In the genomic region with DNA sequence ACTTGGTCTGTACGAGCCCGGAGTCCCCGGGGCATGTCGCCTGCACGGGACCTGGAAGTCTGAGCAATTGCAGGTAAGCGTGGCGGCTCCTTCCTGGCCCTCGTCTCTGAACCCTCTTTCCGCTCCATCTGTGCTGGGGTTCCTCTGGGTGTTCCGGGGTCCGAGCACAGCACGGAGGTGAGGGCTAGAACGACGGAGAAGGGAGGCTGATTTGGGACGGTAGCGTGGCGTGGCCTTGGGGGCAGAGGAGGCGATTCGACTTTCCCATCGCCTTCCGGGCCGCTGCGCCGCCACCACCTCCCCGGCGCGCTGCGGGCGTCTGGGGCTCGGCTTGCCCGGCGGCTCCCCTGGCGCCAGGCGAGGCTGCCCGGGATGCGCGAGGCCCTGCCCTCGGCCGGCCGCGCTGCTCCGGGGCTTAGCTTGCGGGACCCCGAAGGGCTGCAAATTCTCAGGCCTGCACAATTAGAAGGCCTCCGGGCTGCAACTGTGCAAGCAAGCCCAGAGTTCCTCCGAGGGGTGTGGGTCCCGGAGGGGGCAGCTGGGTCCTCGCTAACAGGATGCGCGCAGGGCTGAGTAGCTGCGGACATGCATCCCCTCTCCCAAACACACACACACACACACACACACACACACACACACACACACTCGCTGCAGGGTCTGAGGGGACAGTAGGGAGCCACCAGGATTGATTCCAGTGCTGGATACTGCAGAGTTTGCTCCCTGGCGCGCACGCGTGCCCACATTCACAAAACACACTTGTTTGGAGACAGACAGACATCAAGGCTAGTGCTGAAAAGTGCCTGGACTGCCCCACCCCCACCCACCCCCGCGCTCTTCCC, we compare ENCODE assay signal across 7 mouse cellular contexts. TPM values are rescaled to one million over a fixed set of nuclear protein-coding genes. Genes with fewer than 3 reads are reported as not detected.
DNase-seq lines count a peak whose midpoint lies in the region; ATAC-seq and TF ChIP-seq lines count a peak whose summit lies in the region.

No protein-coding gene starts in this region.

- peak; percentile 49 for ATAC-seq in heart, embryonic 16.5 days (replicated peaks; ENCODE audit: extremely low read depth, insufficient read depth, low FRiP score)
- peak; percentile 62 for ATAC-seq in midbrain, embryonic 13.5 days
- ATAC-seq in stomach, embryonic 16.5 days (ENCODE audit: insufficient read depth, low FRiP score) = peak; percentile 51

- peaks cover 22 to 61% of the 10 kb centered on the region in 2 experiments for H3K4me1 ChIP-seq in CH12.LX (ENCODE audit: control insufficient read depth in 1 of 2, insufficient read depth in 2 of 2)
- peaks cover 45% of the 10 kb centered on the region for H3K4me1 ChIP-seq in heart, embryonic 16.5 days (ENCODE audit: control insufficient read depth, insufficient read depth, low read length)
- H3K4me1 ChIP-seq in midbrain, embryonic 13.5 days (replicated peaks) = peaks cover 41% of the 10 kb centered on the region
- peaks cover 49% of the 10 kb centered on the region for H3K4me1 ChIP-seq in stomach, embryonic 16.5 days (ENCODE audit: control insufficient read depth, insufficient read depth, low read length)

- peaks cover 20 to 40% of the 10 kb centered on the region in 2 experiments for H3K36me3 ChIP-seq in CH12.LX (replicated peaks in 1 of 2; ENCODE audit: control insufficient read depth in 1 of 2, insufficient read depth in 1 of 2, low read length in 1 of 2)
- no peaks in the 10 kb centered on the region for H3K36me3 ChIP-seq in heart, embryonic 16.5 days (ENCODE audit: control insufficient read depth, insufficient read depth)
- no peaks in the 10 kb centered on the region for H3K36me3 ChIP-seq in midbrain, embryonic 13.5 days
- no peaks in the 10 kb centered on the region for H3K36me3 ChIP-seq in stomach, embryonic 16.5 days (ENCODE audit: control insufficient read depth, insufficient read depth, low read length)

- in situ Hi-C loops in CH12.LX (cut with MboI; ENCODE audit: low pct_ligation_motif_present, low pct_unique_long_range_greater_than_20kb, low sequenced_read_pairs) = loop anchor here (10.0 kb wide), 1 partner anchor 74 kb away; no protein-coding TSS in a partner anchor

- H3K4me2 ChIP-seq in CH12.LX (ENCODE audit: insufficient read depth, low read depth, poor library complexity, severe bottlenecking) = peak overlapping the region; percentile 56
- H3K4me2 ChIP-seq in heart, embryonic 16.5 days (ENCODE audit: low read depth, low read length) = peak overlapping the region; percentile 76
- H3K4me2 ChIP-seq in midbrain, embryonic 13.5 days (replicated peaks) = peak overlapping the region; percentile 99
- H3K4me2 ChIP-seq in stomach, embryonic 16.5 days (ENCODE audit: low read depth, low read length) = peak overlapping the region; percentile 98

- TF ChIP-seq RAD21 in CH12.LX (IDR thresholded peaks at IDR 0.05; ENCODE audit: low read depth, low read length) = no peak

- H3K4me3 ChIP-seq in CH12.LX (replicated peaks in 1 of 3; ENCODE audit: low read depth in 2 of 3, low read length in 2 of 3, poor library complexity in 1 of 3) = peak overlapping the region; percentile 84 to 99 (median 93)
- peak overlapping the region; percentile 68 for H3K4me3 ChIP-seq in heart, embryonic 16.5 days (ENCODE audit: low read length)
- H3K4me3 ChIP-seq in midbrain, embryonic 13.5 days (replicated peaks) = peak overlapping the region; percentile 64
- H3K4me3 ChIP-seq in stomach, embryonic 16.5 days (replicated peaks; ENCODE audit: low read length) = peak overlapping the region; percentile 83

- DNase-seq in CH12.LX (ENCODE audit: extremely low read depth) = peak; percentile 22
- peak; percentile 67 for DNase-seq in NIH3T3 (ENCODE audit: low read depth)
- DNase-seq in embryo, embryonic 10.5 days (ENCODE audit: low spot score) = peak; percentile 69
- DNase-seq in layer of hippocampus, postnatal 25 days (ENCODE audit: extremely low spot score in 1 of 2, low spot score in 1 of 2) = peak; percentile 29 to 37

- H3K27ac ChIP-seq in CH12.LX (ENCODE audit: insufficient read depth, low read depth) = peak overlapping the region; percentile 71
- H3K27ac ChIP-seq in heart, embryonic 16.5 days (ENCODE audit: low read length) = peak overlapping the region; percentile 91
- peak overlapping the region; percentile 41 for H3K27ac ChIP-seq in midbrain, embryonic 13.5 days
- H3K27ac ChIP-seq in stomach, embryonic 16.5 days (ENCODE audit: low read length) = peak overlapping the region; percentile 95

- H3K27me3 ChIP-seq in CH12.LX (replicated peaks) = no peaks in the 10 kb centered on the region
- H3K27me3 ChIP-seq in heart, embryonic 16.5 days (ENCODE audit: control insufficient read depth, insufficient read depth, low read length) = peaks cover 3% of the 10 kb centered on the region; the same call in 1 of the 2 replicates
- H3K27me3 ChIP-seq in midbrain, embryonic 13.5 days = peaks cover 38% of the 10 kb centered on the region
- H3K27me3 ChIP-seq in stomach, embryonic 16.5 days (ENCODE audit: control insufficient read depth, insufficient read depth, low read length) = no peaks in the 10 kb centered on the region

- peaks cover 13% of the 10 kb centered on the region for H3K79me2 ChIP-seq in CH12.LX (replicated peaks; ENCODE audit: control insufficient read depth, extremely low read depth, insufficient read depth, poor library complexity, severe bottlenecking)

- H3K9ac ChIP-seq in CH12.LX (ENCODE audit: insufficient read depth, low read depth) = peak overlapping the region; percentile 96
- H3K9ac ChIP-seq in heart, embryonic 16.5 days (ENCODE audit: low read length) = peak overlapping the region; percentile 79
- peak overlapping the region; percentile 78 for H3K9ac ChIP-seq in midbrain, embryonic 13.5 days (replicated peaks)
- peak overlapping the region; percentile 92 for H3K9ac ChIP-seq in stomach, embryonic 16.5 days (ENCODE audit: low read length)

- peaks cover 4% of the 10 kb centered on the region for H3K9me3 ChIP-seq in CH12.LX (replicated peaks; ENCODE audit: low read length)
- no peaks in the 10 kb centered on the region for H3K9me3 ChIP-seq in heart, embryonic 16.5 days (replicated peaks; ENCODE audit: control insufficient read depth, low read length)
- H3K9me3 ChIP-seq in midbrain, embryonic 13.5 days = no peaks in the 10 kb centered on the region
- H3K9me3 ChIP-seq in stomach, embryonic 16.5 days (replicated peaks; ENCODE audit: control insufficient read depth, low read length) = no peaks in the 10 kb centered on the region

- dilution Hi-C loops in CH12.LX (cut with MboI; ENCODE audit: extremely low pct_ligation_motif_present, extremely low pct_unique_long_range_greater_than_20kb, low sequenced_read_pairs) = no loop called here

- TF ChIP-seq POLR2A in CH12.LX (IDR thresholded peaks at IDR 0.05; ENCODE audit: low read depth, low read length) = no peak

- no peak for TF ChIP-seq CTCF in CH12.LX (conservative IDR thresholded peaks at IDR 0.05 in 1 of 2, IDR thresholded peaks at IDR 0.05 in 1 of 2; ENCODE audit: low read depth in 2 of 2, low read length in 2 of 2)

- WGBS in heart, embryonic 16.5 days = under 1% methylated on average over 56 of the region's 58 CpGs
- under 1% methylated on average over 56 of the region's 58 CpGs for WGBS in midbrain, embryonic 13.5 days
- WGBS in stomach, embryonic 16.5 days = under 1% methylated on average over 58 of the region's 58 CpGs

- TF ChIP-seq EP300 in CH12.LX (IDR thresholded peaks at IDR 0.05; ENCODE audit: low read length) = no peak

TF ChIP-seq in CH12.LX, 34 proteins besides CTCF, POLR2A, EP300 and RAD21:
- TF ChIP-seq NRF1 (IDR thresholded peaks at IDR 0.05; ENCODE audit: low read depth, low read length) (peak; percentile 39; the same call in 1 of the 2 replicates), ZMIZ1 (IDR thresholded peaks at IDR 0.05; ENCODE audit: low read depth, low read length) (peak; percentile 11; the same call in 1 of the 2 replicates), USF2 (conservative IDR thresholded peaks at IDR 0.05; ENCODE audit: low read depth, low read length) (no peak), UBTF (IDR thresholded peaks at IDR 0.05; ENCODE audit: low read depth, low read length) (peak; percentile 93), HCFC1 (IDR thresholded peaks at IDR 0.05; ENCODE audit: low read depth, low read length) (no peak), SIN3A (IDR thresholded peaks at IDR 0.05; ENCODE audit: low read length) (0 out of 2 replicates have a peak, but pooled peaks have one; percentile 13), BHLHE40 (IDR thresholded peaks at IDR 0.05; ENCODE audit: low read depth, low read length) (peak; percentile 81)
TF ChIP-seq in CH12.LX: peak in this region for 5.

RNA-seq across cellular contexts. Expression of a gene that starts 0.6 kb away (rescaled TPM):
- total RNA-seq in CH12.LX (2012; rRNA removed) (8.4 and 10.6 TPM in 2 replicates), CH12.LX (2014; rRNA removed) (3.9 and 4.2 TPM in 2 replicates)
- 13.5 and 14.4 TPM in 2 replicates for polyA plus RNA-seq in CH12.LX (2012; ENCODE audit: insufficient read length, low read depth)
- polyA plus RNA-seq in heart, embryonic 16.5 days (2015; fragmentation: Nextera tagmentation; extraction: Ambion mirVana) = 7.3 and 8.7 TPM in 2 replicates
- 10 to 100 TPM; 24.4 to 26.5 TPM for total RNA-seq in layer of hippocampus, postnatal 25 days (2021)
- 2.2 and 2.5 TPM in 2 replicates for polyA plus RNA-seq in midbrain, embryonic 13.5 days (2015; fragmentation: Nextera tagmentation; extraction: Ambion mirVana)
- 6.0 and 7.2 TPM in 2 replicates for polyA plus RNA-seq in stomach, embryonic 16.5 days (2015; fragmentation: Nextera tagmentation; extraction: Ambion mirVana)

Comparison
In these comparisons a context has a peak if more than half of its experiments do, and no peak if none do; other contexts are left out.
1. Peak in every context shown above with its lines: DNase-seq, ATAC-seq, H3K4me3 ChIP-seq and H3K27ac ChIP-seq.
2. H3K27ac ChIP-seq: peak in every context shown above with its lines; median percentile 95 in stomach, embryonic 16.5 days; 91 in heart, embryonic 16.5 days; 71 in CH12.LX; 41 in midbrain, embryonic 13.5 days.